Comparison of ENCODE assay signal across 29 mouse cellular contexts in the genomic region with DNA sequence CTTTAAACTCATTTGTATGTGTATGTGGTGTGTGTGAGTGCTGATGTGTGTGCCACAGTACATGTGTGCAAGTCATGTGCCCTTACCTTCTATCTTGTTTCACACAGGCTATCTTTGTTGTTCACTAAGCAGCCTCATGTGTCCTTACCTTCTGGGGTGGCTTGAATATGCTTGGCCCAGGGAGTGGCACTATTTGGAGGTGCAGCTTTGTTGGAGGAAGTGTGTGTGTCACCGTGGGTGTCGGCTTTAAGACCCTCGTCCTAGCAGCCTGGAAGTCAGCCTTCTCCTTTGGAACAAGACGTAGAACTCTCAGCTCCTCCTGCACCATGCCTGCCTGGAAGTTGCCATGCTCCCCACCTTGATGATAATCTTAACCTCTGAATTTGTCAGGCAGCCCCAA. TPM values are rescaled to one million over a fixed set of nuclear protein-coding genes. Genes with fewer than 3 reads are reported as not detected.
DNase-seq lines count a peak whose midpoint lies in the region; ATAC-seq lines count a peak whose summit lies in the region.
"Had no signal": no experiment of that assay in that cellular context is flagged by ENCODE, and none has a peak within 500 bp of the region (broad histone marks: within the 10 kb centered on the region; RNA-seq: fewer than 3 reads in every experiment).

No protein-coding gene starts in this region.

- ATAC-seq in forebrain, embryonic 13.5 days = no peak
- no peak for ATAC-seq in midbrain, embryonic 11.5 days (ENCODE audit: low FRiP score)
- ATAC-seq in neural tube, embryonic 15.5 days (ENCODE audit: low FRiP score) = no peak
- ATAC-seq: activated CD4-positive, CD25-positive, alpha-beta regulatory T cell, adult 4 months; Patski had no signal

- no peak overlapping the region for H3K9ac ChIP-seq in forebrain, embryonic 13.5 days
- H3K9ac ChIP-seq in midbrain, embryonic 11.5 days (ENCODE audit: low read length) = no peak overlapping the region
- no peak overlapping the region for H3K9ac ChIP-seq in neural tube, embryonic 15.5 days (replicated peaks)
- H3K9ac ChIP-seq: embryonic facial prominence, embryonic 12.5 days; forebrain, embryonic 12.5 days; forebrain, embryonic 15.5 days had no signal

- peak; percentile 11 for DNase-seq in forebrain, embryonic 10.5 days (ENCODE audit: extremely low spot score, low spot score)
- DNase-seq in heart, embryonic 10.5 days (ENCODE audit: low spot score) = peak; percentile 69
- no peak for DNase-seq in heart, postnatal 25 days (ENCODE audit: low spot score)
- DNase-seq in midbrain, embryonic 11.5 days (ENCODE audit: low spot score, missing footprints) = peak; percentile 71
- no peak for DNase-seq in midbrain, embryonic 10.5 days (ENCODE audit: low spot score)
- peak; percentile 11 for DNase-seq in neural tube, embryonic 10.5 days (ENCODE audit: extremely low spot score, low spot score)
- DNase-seq: adrenal gland, adult 8-10 months; adrenal gland, postnatal 14 days; adrenal gland, postnatal 36 days; B cell, adult 2 months; cerebellum, adult 11-12 months; cerebellum, adult 2 months; cerebellum, adult 9-10 months; cerebellum, postnatal 10 days; cerebellum, postnatal 25 days had no signal

- H3K4me3 ChIP-seq in forebrain, embryonic 10.5 days = no peak overlapping the region
- no peak overlapping the region for H3K4me3 ChIP-seq in forebrain, embryonic 13.5 days
- no peak overlapping the region for H3K4me3 ChIP-seq in heart, embryonic 10.5 days
- H3K4me3 ChIP-seq in midbrain, embryonic 11.5 days (ENCODE audit: low read depth, low read length) = no peak overlapping the region
- H3K4me3 ChIP-seq in midbrain, embryonic 10.5 days = no peak overlapping the region
- H3K4me3 ChIP-seq in neural tube, embryonic 15.5 days (replicated peaks) = no peak overlapping the region
- H3K4me3 ChIP-seq: embryonic facial prominence, embryonic 10.5 days; embryonic facial prominence, embryonic 12.5 days; forebrain, embryonic 12.5 days; forebrain, embryonic 15.5 days had no signal

- H3K36me3 ChIP-seq in forebrain, embryonic 10.5 days (replicated peaks) = no peaks in the 10 kb centered on the region
- no peaks in the 10 kb centered on the region for H3K36me3 ChIP-seq in forebrain, embryonic 13.5 days (ENCODE audit: poor library complexity, severe bottlenecking)
- H3K36me3 ChIP-seq in heart, embryonic 10.5 days = no peaks in the 10 kb centered on the region
- H3K36me3 ChIP-seq in midbrain, embryonic 11.5 days (ENCODE audit: control insufficient read depth, insufficient read depth, low read length) = no peaks in the 10 kb centered on the region
- H3K36me3 ChIP-seq in midbrain, embryonic 10.5 days = no peaks in the 10 kb centered on the region
- H3K36me3 ChIP-seq in neural tube, embryonic 15.5 days = no peaks in the 10 kb centered on the region
- H3K36me3 ChIP-seq: embryonic facial prominence, embryonic 10.5 days; embryonic facial prominence, embryonic 12.5 days; forebrain, embryonic 12.5 days; forebrain, embryonic 15.5 days; G1E had no signal

- no peaks in the 10 kb centered on the region for H3K9me3 ChIP-seq in forebrain, embryonic 10.5 days
- no peaks in the 10 kb centered on the region for H3K9me3 ChIP-seq in forebrain, embryonic 13.5 days (replicated peaks)
- H3K9me3 ChIP-seq in heart, embryonic 10.5 days = no peaks in the 10 kb centered on the region
- no peaks in the 10 kb centered on the region for H3K9me3 ChIP-seq in midbrain, embryonic 11.5 days (ENCODE audit: control insufficient read depth, low read length)
- no peaks in the 10 kb centered on the region for H3K9me3 ChIP-seq in midbrain, embryonic 10.5 days (replicated peaks)
- no peaks in the 10 kb centered on the region for H3K9me3 ChIP-seq in neural tube, embryonic 15.5 days (replicated peaks)
- H3K9me3 ChIP-seq: embryonic facial prominence, embryonic 10.5 days; embryonic facial prominence, embryonic 12.5 days; forebrain, embryonic 12.5 days; forebrain, embryonic 15.5 days; G1E had no signal

- WGBS in forebrain, embryonic 10.5 days = 90% methylated on average over 4 of the region's 4 CpGs
- 88% methylated on average over 4 of the region's 4 CpGs for WGBS in forebrain, embryonic 13.5 days
- 75% methylated on average over 4 of the region's 4 CpGs for WGBS in heart, embryonic 10.5 days
- WGBS in midbrain, embryonic 11.5 days = 84% methylated on average over 4 of the region's 4 CpGs
- 86% methylated on average over 4 of the region's 4 CpGs for WGBS in midbrain, embryonic 10.5 days
- 87% methylated on average over 4 of the region's 4 CpGs for WGBS in neural tube, embryonic 15.5 days

- intact Hi-C loops in heart, postnatal 25 days (cut with DNase I) = loop anchor here (5.0 kb wide), 1 partner anchor 299 kb away; no protein-coding TSS in a partner anchor

- H3K4me2 ChIP-seq in forebrain, embryonic 13.5 days = no peak overlapping the region
- no peak overlapping the region for H3K4me2 ChIP-seq in midbrain, embryonic 11.5 days
- no peak overlapping the region for H3K4me2 ChIP-seq in neural tube, embryonic 15.5 days
- H3K4me2 ChIP-seq: embryonic facial prominence, embryonic 12.5 days; forebrain, embryonic 12.5 days; forebrain, embryonic 15.5 days had no signal

- H3K27me3 ChIP-seq in forebrain, embryonic 10.5 days (ENCODE audit: poor library complexity, severe bottlenecking) = peaks cover 73% of the 10 kb centered on the region
- peaks cover 40% of the 10 kb centered on the region for H3K27me3 ChIP-seq in forebrain, embryonic 13.5 days
- H3K27me3 ChIP-seq in heart, embryonic 10.5 days (ENCODE audit: insufficient read depth, poor library complexity, severe bottlenecking) = peaks cover 67% of the 10 kb centered on the region
- no peaks in the 10 kb centered on the region for H3K27me3 ChIP-seq in midbrain, embryonic 11.5 days (ENCODE audit: control insufficient read depth, insufficient read depth, low read length)
- peaks cover 56% of the 10 kb centered on the region for H3K27me3 ChIP-seq in midbrain, embryonic 10.5 days (ENCODE audit: low read depth, poor library complexity, severe bottlenecking)
- H3K27me3 ChIP-seq in neural tube, embryonic 15.5 days (replicated peaks) = peaks cover 37% of the 10 kb centered on the region

- peaks cover 27% of the 10 kb centered on the region for H3K4me1 ChIP-seq in forebrain, embryonic 10.5 days
- peaks cover 13% of the 10 kb centered on the region for H3K4me1 ChIP-seq in forebrain, embryonic 13.5 days
- H3K4me1 ChIP-seq in heart, embryonic 10.5 days = no peaks in the 10 kb centered on the region
- no peaks in the 10 kb centered on the region; the same call in 1 of the 2 replicates for H3K4me1 ChIP-seq in midbrain, embryonic 11.5 days (ENCODE audit: control insufficient read depth, insufficient read depth, low read length)
- H3K4me1 ChIP-seq in midbrain, embryonic 10.5 days = peaks cover 23% of the 10 kb centered on the region
- peaks cover 9% of the 10 kb centered on the region; the same call in 1 of the 2 replicates for H3K4me1 ChIP-seq in neural tube, embryonic 15.5 days

- H3K27ac ChIP-seq in forebrain, embryonic 10.5 days = no peak overlapping the region
- no peak overlapping the region for H3K27ac ChIP-seq in forebrain, embryonic 13.5 days
- no peak overlapping the region for H3K27ac ChIP-seq in heart, embryonic 10.5 days
- no peak overlapping the region for H3K27ac ChIP-seq in midbrain, embryonic 11.5 days (ENCODE audit: low read depth, low read length)
- no peak overlapping the region for H3K27ac ChIP-seq in midbrain, embryonic 10.5 days (replicated peaks)
- H3K27ac ChIP-seq in neural tube, embryonic 15.5 days (replicated peaks) = no peak overlapping the region
- H3K27ac ChIP-seq: embryonic facial prominence, embryonic 10.5 days; embryonic facial prominence, embryonic 12.5 days; forebrain, embryonic 12.5 days; forebrain, embryonic 15.5 days had no signal

RNA-seq across cellular contexts. Expression of a gene that starts 20.6 kb away (rescaled TPM):
- 1.1 and 1.5 TPM in 2 replicates for polyA plus RNA-seq in forebrain, embryonic 10.5 days (2016; fragmentation: Nextera tagmentation; extraction: Ambion mirVana)
- polyA plus RNA-seq in forebrain, embryonic 13.5 days (2015; fragmentation: Nextera tagmentation; extraction: Ambion mirVana) = not detected in 2 replicates
- polyA plus RNA-seq in heart, embryonic 10.5 days (2016; fragmentation: Nextera tagmentation; extraction: Ambion mirVana) = 0.62 TPM in 1 of 2 replicates, not detected in the other
- total RNA-seq in heart, postnatal 25 days (2021) = not detected
- polyA plus RNA-seq in midbrain, embryonic 11.5 days (2014; fragmentation: Nextera tagmentation; extraction: Ambion mirVana) = 0.44 and 1.1 TPM in 2 replicates
- polyA plus RNA-seq in midbrain, embryonic 10.5 days (2016; fragmentation: Nextera tagmentation; extraction: Ambion mirVana) = 6.7 and 14.7 TPM in 2 replicates
- polyA plus RNA-seq in neural tube, embryonic 15.5 days (2015; fragmentation: Nextera tagmentation; extraction: Ambion mirVana) = not detected in 2 replicates
- total RNA-seq: adrenal gland, adult 18-20 months; adrenal gland, postnatal 14 days; adrenal gland, postnatal 36 days; CH12.LX; G1E had no signal
- polyA plus RNA-seq: activated CD4-positive, CD25-positive, alpha-beta regulatory T cell, adult 4 months; CD4-positive, CD25-positive, alpha-beta regulatory T cell, adult 4 months; cerebellum, adult 2 months; cortical plate, adult 2 months; embryonic facial prominence, embryonic 14.5 days; forebrain, embryonic 12.5 days; forebrain, embryonic 15.5 days; G1E; Patski had no signal

RNA-seq across cellular contexts. Expression of a gene that starts 37.7 kb away (rescaled TPM):
- 1.6 and 1.7 TPM in 2 replicates for polyA plus RNA-seq in forebrain, embryonic 10.5 days (2016; fragmentation: Nextera tagmentation; extraction: Ambion mirVana)
- 0.22 and 0.30 TPM in 2 replicates for polyA plus RNA-seq in forebrain, embryonic 13.5 days (2015; fragmentation: Nextera tagmentation; extraction: Ambion mirVana)
- 0.42 and 1.3 TPM in 2 replicates for polyA plus RNA-seq in heart, embryonic 10.5 days (2016; fragmentation: Nextera tagmentation; extraction: Ambion mirVana)
- total RNA-seq in heart, postnatal 25 days (2021) = under 1 TPM; 0.17 to 0.44 TPM
- polyA plus RNA-seq in midbrain, embryonic 11.5 days (2014; fragmentation: Nextera tagmentation; extraction: Ambion mirVana) = 2.0 and 2.4 TPM in 2 replicates
- polyA plus RNA-seq in midbrain, embryonic 10.5 days (2016; fragmentation: Nextera tagmentation; extraction: Ambion mirVana) = 2.1 and 3.3 TPM in 2 replicates
- polyA plus RNA-seq in neural tube, embryonic 15.5 days (2015; fragmentation: Nextera tagmentation; extraction: Ambion mirVana) = 0.28 and 0.36 TPM in 2 replicates

RNA-seq across cellular contexts. Expression of a gene that starts 40.6 kb away (rescaled TPM):
- 74.1 and 74.9 TPM in 2 replicates for polyA plus RNA-seq in forebrain, embryonic 10.5 days (2016; fragmentation: Nextera tagmentation; extraction: Ambion mirVana)
- polyA plus RNA-seq in forebrain, embryonic 13.5 days (2015; fragmentation: Nextera tagmentation; extraction: Ambion mirVana) = 119 and 133 TPM in 2 replicates
- 59.6 and 64.4 TPM in 2 replicates for polyA plus RNA-seq in heart, embryonic 10.5 days (2016; fragmentation: Nextera tagmentation; extraction: Ambion mirVana)
- 10 to 100 TPM; 34.2 to 39.8 TPM for total RNA-seq in heart, postnatal 25 days (2021)
- polyA plus RNA-seq in midbrain, embryonic 11.5 days (2014; fragmentation: Nextera tagmentation; extraction: Ambion mirVana) = 145 and 152 TPM in 2 replicates
- polyA plus RNA-seq in midbrain, embryonic 10.5 days (2016; fragmentation: Nextera tagmentation; extraction: Ambion mirVana) = 86.4 and 90.7 TPM in 2 replicates
- polyA plus RNA-seq in neural tube, embryonic 15.5 days (2015; fragmentation: Nextera tagmentation; extraction: Ambion mirVana) = 175 and 210 TPM in 2 replicates

RNA-seq across cellular contexts. Expression of a gene that starts 53.5 kb away (rescaled TPM):
- 22.0 and 24.3 TPM in 2 replicates for polyA plus RNA-seq in forebrain, embryonic 10.5 days (2016; fragmentation: Nextera tagmentation; extraction: Ambion mirVana)
- 12.6 and 12.8 TPM in 2 replicates for polyA plus RNA-seq in forebrain, embryonic 13.5 days (2015; fragmentation: Nextera tagmentation; extraction: Ambion mirVana)
- 13.0 and 13.5 TPM in 2 replicates for polyA plus RNA-seq in heart, embryonic 10.5 days (2016; fragmentation: Nextera tagmentation; extraction: Ambion mirVana)
- under 1 TPM; 0.16 to 0.22 TPM for total RNA-seq in heart, postnatal 25 days (2021)
- polyA plus RNA-seq in midbrain, embryonic 11.5 days (2014; fragmentation: Nextera tagmentation; extraction: Ambion mirVana) = 19.7 and 24.8 TPM in 2 replicates
- 19.0 and 21.3 TPM in 2 replicates for polyA plus RNA-seq in midbrain, embryonic 10.5 days (2016; fragmentation: Nextera tagmentation; extraction: Ambion mirVana)
- polyA plus RNA-seq in neural tube, embryonic 15.5 days (2015; fragmentation: Nextera tagmentation; extraction: Ambion mirVana) = 1.1 and 5.5 TPM in 2 replicates

Comparison
In these comparisons a context has a peak if more than half of its experiments do, and no peak if none do; other contexts are left out.
1. DNase-seq: peak in forebrain, embryonic 10.5 days (single experiment), heart, embryonic 10.5 days (single experiment), midbrain, embryonic 11.5 days (single experiment) and neural tube, embryonic 10.5 days (single experiment); none in heart, postnatal 25 days (single experiment) and midbrain, embryonic 10.5 days (single experiment).